Mouse (Mus musculus) right cerebral cortex, postnatal 36 days (tissue): Measurements from ENCODE around the gene Gpr50.

Source experiments
- DNase-seq, 2 experiments: peaks; one replicate each; pipeline ENCODE4 v3.0.0; 2022; ENCODE audit warnings: low spot score in 2 of 2, mixed read lengths in 1 of 2

Gene Gpr50

GRCm38 (mm10) chrX:71663374-71663773, at the start of gene Gpr50:
Gene Gpr50 (plus strand): TSS chrX:71663667.
- DNase-seq = no peak

GRCm38 (mm10) chrX:71622286-71622685, 41.2 kb upstream of the Gpr50 start:
- no peak for DNase-seq

GRCm38 (mm10) chrX:71623843-71624242, 39.6 kb upstream of the Gpr50 start:
- no peak for DNase-seq

- no peak for DNase-seq
These were observed 35.2 kb upstream of the Gpr50 start for GRCm38 (mm10) chrX:71628306-71628705.

- no peak for DNase-seq
These were observed 32.8 kb upstream of the Gpr50 start for GRCm38 (mm10) chrX:71630709-71631108.

GRCm38 (mm10) chrX:71631130-71631529, 32.3 kb upstream of the Gpr50 start:
- DNase-seq = no peak

- DNase-seq = no peak
These were observed 15.5 kb upstream of the Gpr50 start for GRCm38 (mm10) chrX:71647958-71648357.

GRCm38 (mm10) chrX:71648434-71648833, 15.0 kb upstream of the Gpr50 start:
- no peak for DNase-seq

GRCm38 (mm10) chrX:71648848-71649454, 14.5 kb upstream of the Gpr50 start:
- DNase-seq = peak; percentile 20 to 42

GRCm38 (mm10) chrX:71649993-71650392, 13.5 kb upstream of the Gpr50 start:
- no peak for DNase-seq

- no peak for DNase-seq
These were observed 1.7 kb upstream of the Gpr50 start for GRCm38 (mm10) chrX:71661794-71662193.

- no peak for DNase-seq
These were observed 612 bp downstream of the Gpr50 start for GRCm38 (mm10) chrX:71663871-71664687.

GRCm38 (mm10) chrX:71664688-71665026, 1.2 kb downstream of the Gpr50 start:
- no peak for DNase-seq

GRCm38 (mm10) chrX:71670254-71670653, 6.8 kb downstream of the Gpr50 start:
- DNase-seq = no peak

GRCm38 (mm10) chrX:71700817-71701469, 37.5 kb downstream of the Gpr50 start:
- no peak for DNase-seq
